Mouse (Mus musculus): ENCODE results near the gene Rarb.

DNA sequence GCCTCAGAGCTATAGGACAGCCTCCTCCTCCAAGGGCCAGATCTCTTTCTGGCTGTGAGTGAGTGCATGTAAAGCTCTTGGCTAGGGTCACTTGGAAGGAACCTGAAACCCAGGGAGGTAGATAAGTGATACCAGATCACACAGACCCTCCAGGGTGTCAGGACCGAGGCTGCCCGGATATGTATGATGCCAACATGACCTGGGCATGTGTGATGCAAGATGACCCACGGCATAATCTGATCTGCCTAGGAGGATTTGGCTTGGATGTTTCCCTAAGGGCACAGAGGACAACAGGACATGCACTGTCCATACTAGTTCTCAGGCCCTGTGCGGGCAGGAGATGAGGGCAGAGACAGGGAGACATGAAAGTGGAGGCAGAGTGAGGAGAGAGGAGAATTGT, 374.1 kb downstream of the Rarb start:
- TF ChIP-seq CTCF (IDR thresholded peaks at IDR 0.05; ENCODE audit: low read depth) (no peak), EP300 (IDR thresholded peaks at IDR 0.05; ENCODE audit: low read depth) (no peak)
